Mouse (Mus musculus): Measurements from ENCODE around the gene Tmem80. TPM values are rescaled to one million over a fixed set of nuclear protein-coding genes. Genes with fewer than 3 reads are reported as not detected.
A peak's percentile ranks its signal among the peaks of the same experiment; 100 is the strongest.

Tmem80 gene
- total RNA-seq, 4 experiments from 2014 or later, result 9.1 to 11.5 (median 11.3) TPM

DNA sequence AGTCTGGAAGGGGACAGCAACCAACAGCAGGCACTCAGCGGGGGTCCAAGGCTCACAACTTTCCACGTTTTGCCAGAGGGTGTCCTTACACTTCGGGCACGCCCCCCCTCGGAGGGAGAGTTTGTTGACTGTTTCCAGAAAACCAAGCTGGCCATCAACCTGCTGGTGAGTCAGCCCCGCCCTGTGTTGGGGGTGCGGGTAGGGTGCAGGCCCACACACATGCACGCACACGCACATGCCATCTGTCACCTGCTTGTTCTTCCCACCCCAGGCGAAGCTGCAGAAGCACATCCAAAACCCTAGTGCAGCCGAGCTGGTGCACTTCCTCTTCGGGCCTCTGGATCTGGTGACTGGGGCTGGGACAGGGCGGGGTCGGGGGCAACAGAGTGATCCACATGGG lies 29.4 kb downstream of the Tmem80 start:
- no peak for DNase-seq (ENCODE audit: low spot score in 2 of 2)

DNA sequence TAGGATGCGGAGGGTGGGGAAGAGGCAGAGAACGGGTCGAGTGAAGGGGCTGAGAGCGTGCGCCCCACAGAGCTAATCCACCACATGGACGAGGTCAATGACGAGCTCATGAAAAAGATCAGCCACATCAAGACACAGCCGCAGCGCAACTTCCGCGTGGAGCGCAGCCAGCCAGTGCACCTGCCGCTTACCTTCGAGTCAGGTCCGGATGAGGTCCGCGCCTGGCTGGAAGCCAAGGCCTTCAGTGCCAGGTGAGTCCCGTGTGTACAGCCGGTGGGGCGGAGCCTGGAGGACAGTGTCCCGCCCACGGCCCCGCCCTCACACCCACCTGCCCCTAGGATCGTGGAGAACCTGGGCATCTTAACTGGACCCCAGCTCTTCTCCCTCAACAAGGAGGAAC lies 34.0 kb downstream of the Tmem80 start:
- no peak for DNase-seq (ENCODE audit: low spot score in 2 of 2)

DNA sequence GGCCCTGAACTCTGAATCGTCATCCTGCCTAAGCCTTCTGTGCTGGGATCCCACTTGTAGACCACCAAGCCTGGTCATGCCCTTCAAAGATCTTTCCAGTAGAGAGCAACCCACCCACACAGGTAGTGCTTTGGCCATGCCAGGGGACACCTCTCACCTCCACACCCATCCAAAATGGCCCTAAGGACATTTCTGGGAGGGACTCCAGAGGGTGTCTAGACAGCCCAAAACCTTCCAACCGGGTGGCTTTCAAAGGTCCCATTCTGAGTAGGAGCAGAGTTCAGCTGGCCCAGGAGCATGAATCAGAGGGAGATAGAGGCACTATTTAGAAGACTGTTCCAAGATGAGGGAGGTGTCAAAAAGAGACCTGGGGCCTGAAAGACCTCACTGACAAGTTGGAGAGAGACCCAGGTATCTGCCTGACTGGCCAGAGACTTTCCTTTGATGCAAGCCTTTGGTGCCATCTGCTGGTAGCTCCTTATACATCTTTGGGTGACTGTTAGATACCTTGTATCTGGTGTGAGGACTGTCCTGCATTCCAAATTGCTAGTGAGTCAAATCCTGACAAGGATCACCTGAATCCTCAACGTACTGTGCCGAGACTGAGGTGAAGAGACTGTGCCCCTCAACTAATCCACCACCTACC lies 35.7 kb downstream of the Tmem80 start:
- peak; percentile 19 to 22 for DNase-seq (ENCODE audit: low spot score in 2 of 2)

DNA sequence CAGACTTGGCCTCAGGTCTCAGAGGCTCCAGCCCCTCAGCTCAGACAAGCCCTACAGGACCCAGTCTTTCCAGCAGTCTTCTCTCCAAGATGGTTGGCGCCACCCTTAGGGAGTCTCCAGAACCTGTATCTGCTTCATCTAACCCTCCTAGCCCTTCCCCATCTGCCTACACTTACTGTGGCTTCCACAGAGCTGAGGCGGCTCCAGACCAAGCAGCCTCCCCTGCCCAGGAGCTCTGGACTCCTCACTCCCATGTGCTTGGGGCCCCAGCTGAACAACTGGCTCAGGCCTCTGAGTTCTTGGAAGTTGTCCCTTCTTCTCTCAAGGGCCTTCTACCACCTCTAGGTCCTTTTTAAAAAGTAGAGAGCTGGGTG lies 36.2 kb downstream of the Tmem80 start:
- DNase-seq (ENCODE audit: low spot score in 2 of 2), result no peak

DNA sequence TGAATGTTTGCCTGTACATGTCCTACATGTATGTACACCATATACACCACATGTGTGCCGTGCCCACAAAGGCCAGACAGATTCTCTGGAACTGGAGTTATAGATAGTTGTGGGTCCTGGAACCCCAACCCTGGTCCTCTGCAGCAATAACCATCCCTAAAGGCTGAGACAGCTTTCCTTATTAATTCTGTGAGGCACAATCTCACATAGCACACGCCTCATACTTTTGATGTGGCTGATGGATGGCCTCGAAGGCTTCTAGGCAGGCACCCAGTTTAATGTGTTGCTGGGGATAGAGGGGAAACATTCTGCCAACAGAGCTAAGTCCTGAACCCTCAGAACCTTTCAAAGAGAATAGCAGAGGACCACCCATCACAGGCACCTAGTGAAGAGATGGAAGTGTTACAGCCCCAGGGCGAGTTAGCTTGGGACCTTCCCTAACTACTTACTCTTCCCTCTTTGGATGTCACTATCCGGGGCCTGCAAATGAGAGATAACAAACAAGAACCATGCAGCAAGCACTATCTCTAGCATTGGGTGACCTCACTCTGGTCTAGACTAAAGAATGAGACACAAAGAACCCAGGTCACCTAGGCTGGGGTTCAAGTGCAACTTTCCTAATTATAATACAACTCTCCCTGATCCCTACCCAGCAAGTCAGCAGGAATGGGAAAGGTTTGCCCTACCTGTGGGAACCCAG lies 37.0 kb downstream of the Tmem80 start:
- no peak for DNase-seq (ENCODE audit: low spot score in 2 of 2)

DNA sequence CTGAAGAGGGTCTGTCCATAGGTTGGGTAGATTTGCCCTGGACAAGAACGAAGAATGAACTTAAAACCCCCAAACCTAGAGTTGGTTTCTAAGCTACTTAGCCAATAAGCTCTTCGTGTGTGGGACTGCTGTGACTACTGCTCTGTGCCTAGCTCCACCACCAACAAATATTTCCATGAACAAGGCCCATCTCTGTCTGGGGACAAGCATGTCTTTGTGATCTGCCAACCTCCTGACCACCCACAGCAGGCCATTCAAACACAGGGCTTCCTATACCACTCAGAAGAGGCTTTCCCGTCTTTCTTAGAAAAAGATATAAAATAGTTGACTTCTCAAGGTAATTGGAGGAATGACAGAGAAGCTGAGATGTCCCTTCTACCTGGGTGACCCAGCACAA lies 37.5 kb downstream of the Tmem80 start:
- DNase-seq (ENCODE audit: low spot score in 2 of 2), result no peak

DNA sequence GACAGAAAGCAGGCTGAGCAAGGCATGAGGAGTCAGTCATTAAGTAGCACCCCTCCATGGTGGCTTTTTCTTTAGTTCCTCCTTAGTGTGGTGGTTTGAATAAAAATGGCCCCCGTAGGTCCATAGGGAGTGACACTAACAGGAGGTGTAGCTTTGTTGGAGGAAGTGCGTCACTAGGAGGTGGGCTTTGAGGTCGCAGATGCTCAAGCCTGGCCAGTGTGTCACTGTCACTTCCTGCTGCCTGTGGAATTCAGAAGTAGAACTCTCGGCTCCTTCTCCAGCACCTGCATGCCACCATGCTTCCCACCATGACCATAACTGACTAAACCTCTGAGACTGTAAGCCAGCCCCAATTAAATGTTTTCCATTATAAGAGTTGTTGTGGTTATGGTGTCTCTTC lies 39.8 kb downstream of the Tmem80 start:
- DNase-seq (ENCODE audit: low spot score in 2 of 2), result no peak

DNA sequence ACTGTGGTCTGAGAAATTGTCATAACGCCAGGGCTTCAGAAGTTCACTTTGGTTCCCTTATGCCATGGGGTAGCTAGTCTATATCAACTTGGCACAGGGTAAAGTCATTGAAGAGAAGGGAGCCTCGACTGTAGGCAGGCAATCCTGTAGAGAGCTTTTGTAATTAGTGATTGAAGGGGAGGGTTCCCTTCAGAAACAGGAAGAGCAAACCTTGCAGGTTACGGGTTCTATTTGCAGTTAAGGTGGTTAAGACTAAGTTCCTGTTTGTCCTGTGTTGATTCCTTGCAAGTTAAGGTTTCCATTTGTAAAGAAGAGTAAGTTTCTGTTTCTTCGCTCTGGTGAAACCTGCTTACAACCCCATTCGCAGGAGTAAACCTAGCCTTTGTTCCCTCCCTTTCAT lies 42.4 kb downstream of the Tmem80 start:
- DNase-seq (ENCODE audit: low spot score in 2 of 2), result no peak

DNA sequence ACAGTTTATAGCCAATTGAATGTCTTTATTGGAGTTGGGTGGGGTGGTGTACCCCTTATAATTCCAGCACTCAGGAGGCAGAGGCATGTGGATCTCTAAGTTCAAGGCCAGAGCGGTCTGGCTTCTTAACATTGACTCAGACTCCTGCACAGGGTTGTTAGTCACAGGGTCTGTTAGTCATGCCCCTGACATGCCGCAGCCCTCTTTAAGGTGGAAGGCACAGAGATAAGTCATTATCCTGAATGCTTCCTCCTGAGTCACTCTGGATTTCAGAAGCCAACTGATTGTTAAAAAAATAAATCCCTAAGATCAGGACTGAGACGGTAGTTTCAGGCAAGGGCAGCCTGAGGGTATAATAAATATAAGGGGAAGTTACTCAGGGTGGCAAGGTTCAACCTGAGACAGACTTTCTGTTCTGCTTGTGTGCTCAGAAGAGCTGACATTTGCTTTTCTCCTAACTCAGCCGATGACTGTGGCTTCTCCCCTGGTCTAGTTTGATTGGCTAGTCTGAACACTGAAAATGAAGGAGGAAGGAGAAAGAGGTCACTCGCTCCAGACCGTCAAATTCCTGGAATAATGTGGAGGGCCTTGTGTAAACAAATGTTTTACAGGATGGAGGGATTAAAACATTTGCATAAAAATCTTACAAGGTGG lies 44.5 kb downstream of the Tmem80 start:
- DNase-seq (ENCODE audit: low spot score in 2 of 2), result no peak

DNA sequence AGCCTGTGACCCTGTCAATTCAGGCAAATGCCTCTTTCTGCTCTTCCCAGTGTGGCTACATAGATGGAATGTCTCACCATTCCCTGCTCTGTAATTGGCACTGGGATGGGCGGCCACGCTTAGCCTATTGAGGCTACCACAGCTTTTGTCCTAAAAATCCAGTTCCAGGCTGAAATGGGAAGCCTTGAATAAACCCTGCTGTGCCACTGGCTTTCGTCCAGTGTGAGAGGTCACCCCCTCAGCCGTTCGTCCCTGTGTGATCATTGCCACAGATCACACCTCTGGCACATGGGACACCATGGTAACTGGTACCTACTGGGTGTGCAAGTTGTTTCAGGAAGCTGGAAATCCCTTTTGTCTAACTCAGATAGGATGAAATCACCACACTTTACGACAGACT lies 46.1 kb downstream of the Tmem80 start:
- no peak for DNase-seq (ENCODE audit: low spot score in 2 of 2)

DNA sequence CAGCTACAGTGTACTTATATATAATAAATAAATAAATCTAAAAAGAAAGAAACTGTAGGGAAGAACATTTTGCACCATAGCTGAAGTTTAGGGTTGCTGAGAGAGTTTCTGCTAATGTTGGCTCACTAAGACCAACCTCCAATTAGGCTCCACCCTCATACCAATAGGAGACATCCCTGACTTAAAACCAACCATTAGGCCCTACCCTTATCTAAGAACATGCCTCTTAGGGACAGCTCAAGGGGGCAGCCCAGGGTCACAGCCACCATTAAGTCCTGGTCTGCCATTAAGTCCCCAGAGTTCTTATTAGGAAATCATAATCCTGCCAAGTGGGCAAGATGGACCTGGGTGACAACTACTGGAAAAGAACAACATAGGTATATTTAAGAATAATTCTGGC lies 46.9 kb downstream of the Tmem80 start:
- no peak for DNase-seq (ENCODE audit: low spot score in 2 of 2)

DNA sequence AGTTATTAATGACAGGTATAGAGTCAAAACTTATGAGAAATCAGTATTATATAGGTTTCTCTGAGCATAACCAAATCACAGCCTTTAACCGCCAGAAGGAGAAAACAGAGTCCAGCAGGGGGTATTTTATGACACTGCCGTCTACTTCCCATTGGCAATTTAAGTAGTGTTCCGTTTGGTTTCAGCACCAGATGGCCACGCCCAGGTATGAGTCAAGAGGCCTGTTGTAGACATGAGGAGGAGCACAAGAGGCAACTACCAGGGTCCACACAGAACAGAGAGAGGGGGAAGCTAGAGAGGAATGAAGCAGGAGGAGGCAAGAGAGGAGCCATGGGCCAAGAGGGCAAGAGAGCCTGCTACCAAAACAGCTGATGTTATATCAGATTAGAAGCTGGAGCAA lies 52.0 kb downstream of the Tmem80 start:
- no peak for DNase-seq (ENCODE audit: low spot score in 2 of 2)

DNA sequence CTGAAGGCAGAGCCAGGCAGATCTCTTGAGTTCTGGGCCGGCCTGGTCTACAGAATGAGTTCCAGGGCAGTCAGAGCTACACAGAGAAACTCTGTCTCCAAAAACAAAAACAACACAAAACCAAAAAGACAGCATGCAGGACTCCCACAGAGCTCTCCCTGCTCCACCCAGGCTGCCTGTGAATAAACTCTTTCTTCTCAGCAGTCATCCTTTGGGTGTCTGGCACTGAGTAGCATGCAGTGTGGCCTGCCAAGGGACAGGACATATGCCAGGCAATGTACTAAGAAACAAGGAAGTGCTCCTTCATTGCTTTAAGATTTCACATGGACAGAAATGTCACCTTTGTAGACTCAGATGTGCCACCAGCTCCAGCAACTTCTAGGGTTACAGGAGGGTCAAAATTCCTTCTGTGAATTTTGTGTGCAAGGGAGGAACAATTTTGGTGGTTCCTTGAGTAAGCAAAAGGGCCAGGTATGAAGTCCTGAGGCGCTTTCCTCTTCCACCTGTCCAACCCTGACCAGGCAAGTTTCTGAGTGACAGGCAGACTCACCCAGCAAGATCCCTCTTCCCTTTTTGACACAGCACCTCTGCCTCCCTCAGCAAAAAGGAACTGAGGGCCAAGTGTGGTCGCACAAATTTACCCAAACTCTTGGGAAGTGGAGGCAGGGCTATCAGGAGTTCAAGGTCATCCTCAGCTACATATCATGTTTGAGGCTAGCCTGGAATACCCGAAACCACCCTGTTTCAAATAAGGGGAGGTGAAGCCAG lies 53.7 kb downstream of the Tmem80 start:
- no peak for DNase-seq (ENCODE audit: low spot score in 2 of 2)

Other genes starting within 250 kb of the Tmem80 start
- gene Pkp3, start 249.5 kb upstream of the Tmem80 start, total RNA-seq (2022), result not detected
- 1 to 10 TPM; 1.4 to 1.6 (median 1.5) TPM for gene Sigirr, start 227.2 kb upstream of the Tmem80 start, total RNA-seq (2022)
- not detected for gene Ano9, start 209.9 kb upstream of the Tmem80 start, total RNA-seq (2022)
- 10 to 100 TPM; 18.6 to 26.4 (median 22.0) TPM for gene Ptdss2, start 205.4 kb upstream of the Tmem80 start, total RNA-seq (2022)
- gene Rnh1, start 154.9 kb upstream of the Tmem80 start, total RNA-seq (2022), result 10 to 100 TPM; 51.3 to 63.6 (median 53.6) TPM
- 100 to 1,000 TPM; 112 to 158 (median 132) TPM for gene Hras, start 133.7 kb upstream of the Tmem80 start, total RNA-seq (2022)
- 1 to 10 TPM; 1.4 to 2.5 (median 2.0) TPM for gene Lrrc56, start 133.6 kb upstream of the Tmem80 start, total RNA-seq (2022)
- not detected for gene Lmntd2, start 113.7 kb upstream of the Tmem80 start, total RNA-seq (2022)
- under 1 TPM in 2 of 4 experiments, not detected in 2; 0.38 to 0.56 TPM for gene Rassf7, start 111.9 kb upstream of the Tmem80 start, total RNA-seq (2022)
- 10 to 100 TPM; 16.8 to 25.3 (median 19.4) TPM for gene Phrf1, start 99.0 kb upstream of the Tmem80 start, total RNA-seq (2022)
- under 1 TPM; 0.27 to 0.80 (median 0.50) TPM for gene Irf7, start 61.3 kb upstream of the Tmem80 start, total RNA-seq (2022)
- not detected for gene Cdhr5, start 51.0 kb upstream of the Tmem80 start, total RNA-seq (2022)
- not detected for gene Sct, start 48.6 kb upstream of the Tmem80 start, total RNA-seq (2022)
- gene Drd4, start 35.7 kb upstream of the Tmem80 start, total RNA-seq (2022), result not detected
- 10 to 100 TPM; 10.6 to 15.1 (median 12.7) TPM for gene Deaf1, start within 50 bp of the Tmem80 start, total RNA-seq (2022)
- 1 to 10 TPM; 1.3 to 3.4 (median 2.2) TPM for gene Eps8l2, start 11.1 kb downstream of the Tmem80 start, total RNA-seq (2022)
- gene Taldo1, start 64.5 kb downstream of the Tmem80 start, total RNA-seq (2022), result 10 to 100 TPM; 81.4 to 87.7 (median 84.4) TPM
- 1 to 10 TPM; 6.5 to 9.8 (median 7.8) TPM for gene Gatd1, start 86.4 kb downstream of the Tmem80 start, total RNA-seq (2022)
- under 1 TPM in 2 of 4 experiments, not detected in 2; 0.16 to 0.48 TPM for gene Cend1, start 101.8 kb downstream of the Tmem80 start, total RNA-seq (2022)
- gene Slc25a22, start 110.2 kb downstream of the Tmem80 start, total RNA-seq (2022), result 10 to 100 TPM; 14.5 to 19.5 (median 14.7) TPM
- gene Pidd1, start 116.3 kb downstream of the Tmem80 start, total RNA-seq (2022), result under 1 TPM; 0.07 to 0.51 (median 0.19) TPM
- 100 to 1,000 TPM; 719 to 844 (median 773) TPM for gene Rplp2, start 119.6 kb downstream of the Tmem80 start, total RNA-seq (2022)
- gene Pnpla2, start 127.5 kb downstream of the Tmem80 start, total RNA-seq (2022), result 100 to 1,000 TPM; 250 to 384 (median 284) TPM
- gene Cracr2b, start 133.4 kb downstream of the Tmem80 start, total RNA-seq (2022), result 10 to 100 TPM in 1 of 4 experiments, 1 to 10 TPM in 3; 3.3 to 11.4 (median 6.9) TPM
- gene Cd151, start 139.7 kb downstream of the Tmem80 start, total RNA-seq (2022), result 10 to 100 TPM; 78.2 to 98.0 (median 86.2) TPM
- 10 to 100 TPM; 57.4 to 68.5 (median 63.7) TPM for gene Polr2l, start 147.4 kb downstream of the Tmem80 start, total RNA-seq (2022)
- 10 to 100 TPM in 2 of 4 experiments, 1 to 10 TPM in 2; 8.1 to 15.1 (median 11.9) TPM for gene Tspan4, start 147.5 kb downstream of the Tmem80 start, total RNA-seq (2022)
- 10 to 100 TPM in 3 of 4 experiments, 1 to 10 TPM in 1; 9.2 to 14.9 (median 13.0) TPM for gene Chid1, start 212.1 kb downstream of the Tmem80 start, total RNA-seq (2022)
- 10 to 100 TPM; 54.7 to 64.8 (median 63.0) TPM for gene Ap2a2, start 234.4 kb downstream of the Tmem80 start, total RNA-seq (2022)

Measured in gastrocnemius, adult 8-10 months (tissue).